Mouse (Mus musculus) macrophage (primary cell): ENCODE data around the gene Astn2. TPM values are rescaled to one million over a fixed set of nuclear protein-coding genes. Genes with fewer than 3 reads are reported as not detected.

Source experiments
- H3K27ac ChIP-seq: fragments of 350-480 bp; formaldehyde crosslinking; 2 replicates; pipeline ENCODE4 v1.9.0; 2021
- H3K36me3 ChIP-seq: fragments of 350-480 bp; formaldehyde crosslinking; 2 replicates; pipeline ENCODE4 v1.9.0; 2021; ENCODE audit errors: inconsistent target
- H3K4me3 ChIP-seq: fragments of 350-480 bp; formaldehyde crosslinking; 2 replicates; pipeline ENCODE4 v1.9.0; 2021; ENCODE audit errors: inconsistent target
- H3K79me2 ChIP-seq: fragments of 350-480 bp; formaldehyde crosslinking; 2 replicates; pipeline ENCODE4 v1.9.0; 2021; ENCODE audit errors: inconsistent target
- WGBS: methylation state at CpG from one replicate; pipeline ENCODE4 v1.1.7; 2026; ENCODE audit warnings: inconsistent platforms; ENCODE audit not compliant: missing documents; 5-methylcytosine and 5-hydroxymethylcytosine counted together
- polyA plus RNA-seq: library from polyadenylated mRNA; stranded (reverse); fragments of 250-400 nt; gene quantifications from 3 replicates; pipeline ENCODE4 v1.2.4, GENCODE M21; 2018; ENCODE audit warnings: inconsistent platforms

The Astn2 gene
- polyA plus RNA-seq, 1 experiment from 2014 or later: not detected

- H3K36me3 ChIP-seq: no peaks in the 10 kb centered on the region
- 78% methylated on average over 6 of the region's 6 CpGs for WGBS
- H3K79me2 ChIP-seq: no peaks in the 10 kb centered on the region
- H3K27ac ChIP-seq: no peak overlapping the region
- no peak overlapping the region for H3K4me3 ChIP-seq
Measured at GRCm38 (mm10) chr4:65671585-65672184, 732.7 kb downstream of the Astn2 start.

- H3K36me3 ChIP-seq: no peaks in the 10 kb centered on the region
- H3K4me3 ChIP-seq: no peak overlapping the region
- no peaks in the 10 kb centered on the region for H3K79me2 ChIP-seq
- 94% methylated on average over 5 of the region's 5 CpGs for WGBS
- no peak overlapping the region for H3K27ac ChIP-seq
Measured at GRCm38 (mm10) chr4:65667030-65667610, 737.3 kb downstream of the Astn2 start.

- 91% methylated on average over 6 of the region's 6 CpGs for WGBS
- Histone ChIP-seq H3K79me2 (no peaks in the 10 kb centered on the region), H3K27ac (no peak overlapping the region), H3K36me3 (no peaks in the 10 kb centered on the region), H3K4me3 (no peak overlapping the region)
Measured at GRCm38 (mm10) chr4:65663176-65663575, 741.2 kb downstream of the Astn2 start.

- Histone ChIP-seq H3K4me3 (no peak overlapping the region), H3K79me2 (no peaks in the 10 kb centered on the region), H3K27ac (no peak overlapping the region), H3K36me3 (no peaks in the 10 kb centered on the region)
- 0% methylated on average over 2 of the region's 2 CpGs for WGBS
Measured at GRCm38 (mm10) chr4:65654723-65655122, 749.7 kb downstream of the Astn2 start.

- WGBS: 42% methylated on average over 5 of the region's 5 CpGs
- Histone ChIP-seq H3K27ac (no peak overlapping the region), H3K79me2 (no peaks in the 10 kb centered on the region), H3K36me3 (no peaks in the 10 kb centered on the region), H3K4me3 (no peak overlapping the region)
Measured at GRCm38 (mm10) chr4:65642611-65643010, 761.8 kb downstream of the Astn2 start.

- 53% methylated on average over 3 of the region's 3 CpGs for WGBS
- Histone ChIP-seq H3K79me2 (no peaks in the 10 kb centered on the region), H3K36me3 (no peaks in the 10 kb centered on the region), H3K4me3 (no peak overlapping the region), H3K27ac (no peak overlapping the region)
Measured at GRCm38 (mm10) chr4:65638231-65638630, 766.2 kb downstream of the Astn2 start.

- Histone ChIP-seq H3K27ac (no peak overlapping the region), H3K36me3 (peaks cover 6% of the 10 kb centered on the region; the same call in 1 of the 2 replicates), H3K79me2 (no peaks in the 10 kb centered on the region), H3K4me3 (no peak overlapping the region)
- 96% methylated on average over 3 of the region's 3 CpGs for WGBS
Measured at GRCm38 (mm10) chr4:65620125-65620524, 784.3 kb downstream of the Astn2 start.

- 97% methylated on average over 14 of the region's 14 CpGs for WGBS
- H3K4me3 ChIP-seq: no peak overlapping the region
- peaks cover 28% of the 10 kb centered on the region for H3K36me3 ChIP-seq
- peaks cover 23% of the 10 kb centered on the region; the same call in 1 of the 2 replicates for H3K79me2 ChIP-seq
- H3K27ac ChIP-seq: no peak overlapping the region
Measured at GRCm38 (mm10) chr4:65613135-65613534, 791.3 kb downstream of the Astn2 start.

GRCm38 (mm10) chr4:65610896-65611295 is 793.5 kb downstream of the Astn2 start:
- 96% methylated on average over 6 of the region's 6 CpGs for WGBS
- H3K36me3 ChIP-seq: peaks cover 28% of the 10 kb centered on the region
- peaks cover 44% of the 10 kb centered on the region; the same call in 1 of the 2 replicates for H3K79me2 ChIP-seq
- no peak overlapping the region for H3K27ac ChIP-seq
- no peak overlapping the region for H3K4me3 ChIP-seq

GRCm38 (mm10) chr4:65610329-65610728 is 794.1 kb downstream of the Astn2 start:
- Histone ChIP-seq H3K79me2 (peaks cover 50% of the 10 kb centered on the region; the same call in 1 of the 2 replicates), H3K27ac (no peak overlapping the region), H3K36me3 (peaks cover 24% of the 10 kb centered on the region), H3K4me3 (no peak overlapping the region)
- 94% methylated on average over 5 of the region's 5 CpGs for WGBS

GRCm38 (mm10) chr4:65608112-65608511 is 796.3 kb downstream of the Astn2 start:
- H3K27ac ChIP-seq: no peak overlapping the region
- 95% methylated on average over 4 of the region's 4 CpGs for WGBS
- H3K79me2 ChIP-seq: peaks cover 52% of the 10 kb centered on the region; the same call in 1 of the 2 replicates
- no peak overlapping the region for H3K4me3 ChIP-seq
- H3K36me3 ChIP-seq: peaks cover 2% of the 10 kb centered on the region; the same call in 1 of the 2 replicates

GRCm38 (mm10) chr4:65607184-65607631 is 797.2 kb downstream of the Astn2 start:
- Histone ChIP-seq H3K79me2 (peaks cover 52% of the 10 kb centered on the region; the same call in 1 of the 2 replicates), H3K36me3 (no peaks in the 10 kb centered on the region), H3K27ac (no peak overlapping the region), H3K4me3 (no peak overlapping the region)
- 92% methylated on average over 10 of the region's 10 CpGs for WGBS

GRCm38 (mm10) chr4:65605151-65605702 is 799.2 kb downstream of the Astn2 start:
- H3K4me3 ChIP-seq: peak overlapping the region; percentile 89
- H3K27ac ChIP-seq: 0 out of 2 replicates have a peak overlapping the region, but pooled peaks have one; percentile 27
- whole genome bisulfite sequencing: under 1% methylated on average over 21 of the region's 21 CpGs
- H3K36me3 ChIP-seq: no peaks in the 10 kb centered on the region
- H3K79me2 ChIP-seq: peaks cover 43% of the 10 kb centered on the region; the same call in 1 of the 2 replicates

GRCm38 (mm10) chr4:65604504-65605150 is 799.8 kb downstream of the Astn2 start, which contains the start of gene Trim32:
Gene Trim32, plus strand, starts transcription at chr4:65604986.
- Histone ChIP-seq H3K36me3 (no peaks in the 10 kb centered on the region), H3K27ac (0 out of 2 replicates have a peak within 1 kb of the TSS, but pooled peaks have one; percentile 27), H3K79me2 (peaks cover 39% of the 10 kb centered on the region; the same call in 1 of the 2 replicates), H3K4me3 (peak within 1 kb of the TSS; percentile 89)
- 10% methylated on average over 33 of the region's 33 CpGs for WGBS
